Mouse (Mus musculus): ENCODE data around the gene Ucma.

DNA sequence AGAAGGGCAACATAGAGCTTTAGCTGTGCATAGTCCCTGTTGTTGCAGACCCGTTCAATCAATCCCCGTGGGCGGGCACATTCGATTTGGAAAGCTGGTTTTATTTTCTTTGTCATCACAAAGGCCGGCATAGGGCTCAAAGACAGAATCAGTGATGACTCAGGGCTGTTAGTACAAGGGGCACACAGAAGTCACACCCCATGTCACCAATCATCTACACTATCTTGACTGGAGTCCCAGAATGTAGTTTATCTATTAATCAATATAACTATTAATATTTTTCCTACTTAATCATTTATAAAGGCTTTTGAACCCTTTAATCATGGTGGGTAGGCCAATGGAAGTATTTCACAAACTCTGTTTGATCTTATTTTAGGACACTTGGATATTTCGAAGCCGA lies 38.0 kb upstream of the Ucma start:
- TF ChIP-seq POLR2A (IDR thresholded peaks at IDR 0.05; ENCODE audit: control insufficient read depth in 1 of 2, insufficient read depth in 1 of 2, low read depth in 1 of 2, low read length in 2 of 2, poor library complexity in 1 of 2) = no peak
- TF ChIP-seq ETS1 (IDR thresholded peaks at IDR 0.05; ENCODE audit: low read depth, low read length) = no peak
- no peak for TF ChIP-seq CTCF (IDR thresholded peaks at IDR 0.05 in 2 of 3, conservative IDR thresholded peaks at IDR 0.05 in 1 of 3; ENCODE audit: control insufficient read depth in 1 of 3, insufficient read depth in 1 of 3, low read depth in 2 of 3, low read length in 3 of 3, poor library complexity in 1 of 3, severe bottlenecking in 1 of 3)
- TF ChIP-seq HCFC1 (IDR thresholded peaks at IDR 0.05; ENCODE audit: low read depth, low read length) = no peak
- no peak for TF ChIP-seq KAT2A (conservative IDR thresholded peaks at IDR 0.05; ENCODE audit: low read depth, low read length)

Measured in MEL (cell line).